Mouse (Mus musculus) MN1 (cell line): Measurements from ENCODE around the gene Morc3.
"Not testable (repeated sequence)": the region's sequence is repeated elsewhere in the genome, so short reads cannot be mapped to it uniquely, and the experiment has no call there.

Source experiments
- DNase-seq: peaks from one replicate; pipeline ENCODE4 v3.0.0-alpha.2; 2016; ENCODE audit warnings: low spot score

Gene Morc3

GRCm38 (mm10) chr16:93819325-93819696, 12.6 kb upstream of the Morc3 start:
- DNase-seq, result no peak

- no peak for DNase-seq
Measured at GRCm38 (mm10) chr16:93820040-93820439, 11.9 kb upstream of the Morc3 start.

DNA sequence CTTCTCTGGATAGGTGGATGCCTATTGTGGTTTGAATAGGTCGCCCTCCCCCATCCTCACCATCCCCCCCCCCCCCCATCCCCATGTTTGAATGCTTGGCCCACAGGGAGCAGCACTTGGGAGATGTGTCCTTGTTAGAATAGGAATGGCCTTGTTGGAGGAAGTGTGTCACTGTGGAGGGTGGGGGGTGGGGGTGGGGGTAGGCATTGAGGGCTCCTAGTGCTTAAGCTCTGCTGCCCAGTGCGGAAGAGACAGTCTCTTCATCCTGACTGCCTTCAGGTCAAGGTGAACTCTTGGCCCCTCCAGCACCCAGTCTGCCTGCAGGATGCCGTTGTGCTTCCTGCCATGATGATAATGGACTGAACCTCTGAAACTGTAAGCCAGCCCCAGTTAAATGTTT, 10.2 kb upstream of the Morc3 start:
- DNase-seq, result no peak

DNA sequence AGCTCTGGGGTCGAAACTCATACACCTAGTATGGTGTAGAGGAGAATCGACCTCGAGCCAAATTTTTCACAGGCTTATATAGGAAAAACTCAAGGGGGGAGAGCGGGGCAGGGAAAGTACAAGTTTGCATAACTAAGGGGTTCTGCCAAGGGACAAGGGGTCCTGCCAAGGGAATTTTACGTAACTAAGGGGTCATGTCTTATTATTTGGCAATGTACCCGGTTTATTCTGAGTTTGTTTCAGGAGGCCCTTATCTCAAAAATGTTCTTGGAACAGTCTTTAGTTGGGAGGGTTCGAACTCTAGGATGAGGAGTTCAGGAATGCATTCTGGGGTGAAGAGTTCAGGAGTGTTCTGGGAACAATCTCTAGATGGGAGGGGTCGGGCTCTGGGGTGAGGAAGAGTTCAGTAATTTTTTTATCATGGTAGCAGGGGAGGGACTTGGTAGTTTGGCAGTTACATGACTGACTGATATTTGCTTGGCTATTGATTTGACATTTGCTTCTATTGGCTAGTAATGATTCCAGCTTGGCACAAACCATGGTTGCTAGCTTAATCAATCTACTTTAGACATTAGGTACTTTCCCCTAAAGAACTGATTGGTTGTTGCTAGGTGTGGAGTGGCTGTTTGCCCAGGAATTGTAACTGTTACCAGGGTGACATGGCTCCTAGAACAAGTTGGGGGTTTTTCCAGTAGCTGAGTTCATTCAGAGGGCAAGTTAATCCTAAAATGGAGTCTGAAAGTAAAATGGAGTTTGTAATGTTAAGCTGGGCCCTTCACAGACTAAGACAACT, 9.3 kb upstream of the Morc3 start:
- not testable (repeated sequence) for DNase-seq

GRCm38 (mm10) chr16:93824799-93825198, 7.1 kb upstream of the Morc3 start:
- DNase-seq, result no peak

DNA sequence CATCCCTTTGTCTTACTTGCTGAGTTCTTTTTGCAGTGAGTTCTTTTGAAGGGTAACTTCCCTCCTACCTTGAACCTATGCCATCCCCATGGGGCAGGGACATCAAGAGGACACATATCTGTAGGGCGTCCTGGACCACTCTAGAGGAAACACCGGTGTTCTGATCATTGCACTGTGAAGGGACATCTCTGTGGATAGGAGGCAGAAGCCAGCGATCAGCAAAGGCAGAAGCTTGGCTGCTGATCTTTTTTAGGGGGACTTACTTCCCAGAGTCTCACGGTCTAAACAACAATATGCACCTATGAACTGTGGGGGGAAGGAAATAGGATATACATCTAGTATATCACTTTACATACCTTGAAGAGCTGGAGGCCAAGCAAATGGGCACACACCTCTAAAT, 6.5 kb upstream of the Morc3 start:
- DNase-seq, result no peak

DNA sequence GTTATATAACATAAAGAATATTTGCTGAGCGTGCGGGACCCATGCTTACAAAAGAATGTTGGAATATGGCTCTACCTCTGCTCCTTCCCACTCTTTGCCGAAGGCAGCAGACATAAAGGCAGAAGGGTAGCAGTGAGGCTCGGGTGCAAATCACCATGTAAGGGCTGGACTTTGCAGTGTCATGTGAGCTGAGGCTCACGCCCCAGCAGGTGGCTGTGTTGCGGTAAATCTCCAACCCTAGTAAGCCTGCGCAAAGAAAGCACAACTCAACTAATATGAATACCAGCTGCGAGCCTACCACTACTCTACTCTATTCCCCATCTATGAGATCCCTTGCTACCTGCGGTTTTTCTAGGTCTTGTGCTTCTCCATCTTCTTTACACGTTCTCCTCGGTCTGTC, 5.9 kb upstream of the Morc3 start:
- DNase-seq, result no peak

DNA sequence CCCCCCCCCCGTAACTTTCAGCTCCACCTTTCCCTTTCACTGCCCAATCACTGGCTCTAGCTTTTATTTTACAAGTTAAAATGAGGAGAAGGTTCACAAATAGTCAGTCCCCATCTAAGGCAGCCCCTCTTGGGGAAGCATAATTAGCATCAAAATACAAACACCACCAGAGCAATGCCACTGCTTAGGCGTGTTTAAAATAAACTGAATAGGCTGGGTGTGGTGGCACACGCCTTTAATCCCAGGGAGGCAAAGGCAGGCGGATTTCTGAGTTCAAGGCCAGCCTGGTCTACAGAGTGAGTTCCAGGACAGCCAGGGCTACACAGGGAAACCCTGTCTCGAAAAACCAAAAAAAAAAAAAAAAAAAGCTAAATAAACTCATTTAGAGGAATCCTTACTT, 5.4 kb upstream of the Morc3 start:
- not testable (repeated sequence) for DNase-seq

GRCm38 (mm10) chr16:93826909-93827308, 5.0 kb upstream of the Morc3 start:
- DNase-seq, result no peak

DNA sequence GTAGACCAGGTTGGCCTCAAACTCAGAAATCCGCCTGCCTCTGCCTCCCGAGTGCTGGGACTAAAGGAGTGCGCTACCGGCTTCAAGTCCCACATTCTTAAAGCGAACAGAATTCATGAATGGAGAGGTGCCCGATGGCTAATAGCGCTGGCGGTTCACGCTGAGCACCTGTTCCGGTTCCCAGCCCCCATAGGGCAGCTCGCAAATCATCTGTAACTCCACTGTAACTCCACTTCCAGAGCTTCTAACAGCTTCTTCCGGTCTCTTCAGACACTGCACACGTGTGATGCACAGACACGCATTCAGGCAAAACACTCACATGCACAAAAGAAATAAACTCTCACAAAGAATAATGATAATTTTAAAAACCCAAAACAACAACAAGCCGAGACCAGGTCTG, 2.4 kb upstream of the Morc3 start:
- no peak for DNase-seq

DNA sequence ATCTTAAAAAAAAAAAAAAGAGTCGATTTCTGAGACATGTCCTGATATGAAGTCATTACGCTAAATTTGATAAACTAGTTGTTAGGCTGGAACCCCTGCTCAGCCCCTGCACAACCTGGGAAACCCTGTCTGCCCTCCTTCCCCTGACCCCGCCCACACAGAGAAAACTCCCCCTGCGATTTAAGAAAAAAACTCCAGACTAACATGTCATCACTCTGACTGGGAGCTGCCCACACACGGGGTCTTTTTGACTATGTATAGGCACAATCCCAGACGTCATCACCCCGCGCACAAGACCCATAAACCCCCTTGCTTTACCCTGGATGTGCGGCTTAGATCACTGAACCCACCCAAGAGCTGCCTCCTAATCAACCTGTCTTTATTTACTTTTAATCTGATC, 1.9 kb upstream of the Morc3 start:
- no peak for DNase-seq

DNA sequence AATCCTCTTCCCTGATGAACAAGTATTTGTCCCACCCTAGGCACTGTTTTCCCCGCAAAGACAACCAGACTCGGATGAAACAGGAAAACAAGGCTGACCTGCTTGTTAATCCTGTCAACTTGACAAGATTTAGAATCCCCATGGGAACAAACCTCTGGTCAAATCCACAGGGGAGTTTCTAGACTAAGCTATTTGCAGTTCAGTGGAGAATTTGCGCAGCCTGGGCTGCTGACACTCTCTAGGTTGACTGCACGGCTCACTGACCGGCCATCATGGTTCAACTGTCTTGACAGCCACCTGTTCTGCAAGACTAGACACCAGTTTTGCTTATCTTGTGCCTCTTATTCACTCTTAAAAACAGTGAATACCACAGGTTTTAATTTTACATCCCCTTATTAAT, 1.0 kb upstream of the Morc3 start:
- DNase-seq, result peak; percentile 19

DNA sequence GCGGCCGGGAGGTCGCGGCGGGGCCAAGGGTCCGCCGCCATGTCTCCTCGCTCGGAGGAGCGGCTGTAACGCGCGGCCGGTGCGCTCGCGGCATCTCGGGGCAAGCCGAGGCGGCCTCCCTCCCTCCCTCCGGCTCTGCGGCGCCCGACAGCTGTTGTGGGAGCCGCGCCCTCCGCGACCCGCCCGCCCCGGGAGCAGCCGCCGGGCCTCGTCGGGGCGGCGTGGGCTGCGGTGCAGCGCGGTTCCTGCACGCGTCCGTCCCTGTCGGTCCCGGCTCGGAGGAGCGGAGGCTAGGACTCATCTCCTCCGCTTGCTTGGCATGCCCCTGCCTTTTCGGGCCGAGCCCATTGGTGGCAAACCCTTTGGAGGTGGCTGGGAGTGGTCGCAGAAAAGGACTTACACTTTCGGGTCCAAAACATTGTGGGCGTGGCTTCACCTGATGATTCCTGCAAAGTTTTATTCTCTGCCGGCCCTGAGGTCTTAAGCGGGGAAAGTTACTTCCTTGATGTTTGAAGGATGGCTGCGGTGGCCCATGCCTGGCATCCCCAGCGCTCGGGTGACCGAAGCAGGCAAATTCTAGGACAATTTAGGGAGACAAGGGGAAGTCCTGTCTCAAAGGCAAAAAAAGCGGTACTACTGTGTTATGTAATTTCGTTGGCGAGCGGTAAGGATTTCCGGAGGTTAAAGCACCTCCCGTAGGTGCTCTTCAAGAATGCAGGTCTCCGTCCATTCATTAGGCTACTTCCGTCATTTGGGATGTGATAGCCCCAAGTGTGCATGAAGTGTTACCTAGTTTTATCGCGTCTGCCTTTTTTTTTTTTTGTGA, 743 bp downstream of the Morc3 start:
- peak; percentile 50 for DNase-seq

- no peak for DNase-seq
Measured at GRCm38 (mm10) chr16:93833551-93833950, 1.6 kb downstream of the Morc3 start.

- DNase-seq, result no peak
Measured at GRCm38 (mm10) chr16:93834076-93834475, 2.2 kb downstream of the Morc3 start.

DNA sequence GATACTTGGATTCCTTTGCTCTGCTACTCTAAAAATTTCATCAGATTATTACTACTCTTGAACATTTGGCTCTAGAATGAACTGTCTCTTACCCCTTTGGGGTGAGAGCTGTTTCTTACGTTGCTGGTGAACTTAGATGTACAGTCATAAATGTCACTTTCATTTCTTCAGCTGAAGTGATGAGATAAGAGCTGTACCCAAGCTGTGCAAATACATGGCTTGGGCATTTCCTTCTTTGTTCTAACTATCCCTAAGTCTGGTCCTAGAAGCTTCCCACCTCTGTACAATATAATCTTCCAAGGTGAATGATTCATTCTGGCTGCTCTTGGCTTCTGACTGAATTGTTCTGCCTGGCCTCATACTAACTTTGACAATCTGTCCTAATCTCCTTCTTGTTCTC, 7.1 kb downstream of the Morc3 start:
- no peak for DNase-seq

- no peak for DNase-seq
Measured at GRCm38 (mm10) chr16:93850527-93850926, 18.6 kb downstream of the Morc3 start.

DNA sequence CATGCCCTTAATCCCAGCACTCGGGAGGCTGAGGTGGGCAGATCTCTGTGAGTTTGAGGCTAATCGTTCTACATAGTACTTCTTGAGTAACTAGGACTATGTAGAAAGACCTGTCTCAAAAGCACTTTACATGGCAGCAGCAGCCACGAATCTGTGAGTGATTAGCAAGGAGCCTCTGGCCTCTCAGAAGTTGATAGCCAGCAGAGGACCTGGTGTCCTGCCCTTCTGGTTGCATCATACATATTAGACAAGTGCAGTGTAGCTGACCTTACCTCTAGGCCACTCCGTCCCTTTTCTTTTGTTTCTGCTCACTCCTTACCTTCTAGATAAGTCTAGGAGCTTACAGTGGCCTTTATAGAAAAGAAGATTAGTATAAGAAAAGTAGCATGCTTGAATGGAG, 28.0 kb downstream of the Morc3 start:
- DNase-seq, result no peak

- no peak for DNase-seq
Measured at GRCm38 (mm10) chr16:93860686-93861085, 28.8 kb downstream of the Morc3 start.

DNA sequence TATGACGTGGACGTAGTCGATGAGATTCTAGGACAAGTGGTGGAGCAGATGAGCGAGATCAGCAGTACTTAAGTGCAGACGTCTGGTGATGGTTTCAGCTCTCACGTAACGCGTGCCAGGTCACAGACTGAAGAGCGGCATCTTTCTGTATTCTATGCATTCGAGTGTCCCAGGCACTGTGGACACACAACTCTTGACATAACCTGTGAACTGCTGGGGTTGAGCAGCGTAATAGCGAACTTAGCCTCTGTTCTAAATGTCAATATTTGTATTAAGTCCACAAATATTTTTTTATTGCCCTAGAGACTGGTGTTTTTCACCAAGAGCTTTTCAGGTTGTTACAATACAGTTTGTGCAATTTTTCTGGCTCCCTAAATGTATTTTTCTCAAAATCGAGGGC, 42.9 kb downstream of the Morc3 start:
- DNase-seq, result no peak

DNA sequence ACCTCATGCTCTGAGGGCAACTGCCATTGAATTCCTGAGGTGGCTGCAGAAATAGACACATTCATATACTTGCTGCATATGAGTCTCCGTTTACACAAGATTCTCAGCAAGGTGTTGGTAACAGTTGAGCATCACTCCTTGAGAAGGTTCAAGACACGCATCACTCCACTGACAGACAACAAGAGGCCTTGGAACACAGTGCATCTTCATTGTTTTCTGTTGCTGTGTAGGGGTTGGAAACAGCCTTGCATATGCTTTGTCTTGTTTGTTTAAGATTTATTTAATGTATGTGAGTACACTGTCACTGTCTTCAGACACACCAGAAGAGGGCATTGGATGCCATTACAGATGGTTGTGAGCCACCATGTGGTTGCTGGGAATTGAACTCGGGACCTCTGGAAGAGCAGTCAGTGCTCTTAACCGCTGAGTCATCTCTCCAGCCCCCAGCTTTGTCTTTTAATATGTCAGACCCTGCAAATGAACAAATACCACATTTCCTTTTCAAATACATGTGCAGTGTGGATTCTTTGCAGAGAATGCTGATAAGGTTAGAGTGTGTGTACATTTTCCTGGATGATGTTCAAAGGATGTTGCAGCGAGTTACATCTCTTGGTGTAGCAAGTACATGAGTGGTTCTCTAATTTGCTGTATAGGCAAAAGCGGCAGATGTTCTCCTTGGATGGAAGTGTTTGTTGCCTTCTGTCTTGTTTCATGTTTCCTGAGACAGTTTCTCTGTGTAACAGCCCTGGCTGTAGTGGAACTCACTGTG, 45.9 kb downstream of the Morc3 start:
- DNase-seq, result peak; percentile 11

DNA sequence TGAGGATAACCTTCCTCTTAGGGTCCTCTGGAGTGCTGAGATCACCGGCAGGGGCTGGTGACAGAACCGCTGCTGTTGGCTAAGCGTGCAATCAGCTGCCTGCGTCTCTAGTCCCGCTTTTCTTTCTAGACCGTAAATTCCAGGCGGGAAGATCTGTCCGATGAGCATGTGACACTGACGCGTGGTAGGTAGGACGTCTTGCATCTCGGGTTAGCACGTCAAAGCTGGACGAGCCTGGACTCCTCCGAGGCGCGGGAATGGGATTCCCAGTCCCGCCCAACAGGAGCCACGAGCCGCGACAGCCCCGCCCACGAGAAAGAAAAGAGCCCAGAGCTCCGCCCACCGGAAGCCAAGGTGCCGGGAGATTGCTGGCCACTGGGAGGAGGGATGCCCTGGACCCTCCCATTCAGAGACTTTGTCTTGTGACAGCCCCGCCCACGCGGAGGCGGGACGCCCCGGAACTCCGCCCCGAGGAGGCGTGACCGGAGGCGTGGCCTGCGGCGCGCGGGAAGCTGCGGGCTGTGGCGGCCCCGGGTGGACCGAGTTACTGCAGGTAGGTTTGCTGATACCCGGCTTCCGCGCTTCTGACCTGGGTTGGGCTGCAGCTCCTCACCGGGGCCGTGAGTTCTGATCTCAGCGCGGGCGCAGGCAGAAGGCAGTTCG, 51.6 kb downstream of the Morc3 start, which contains the start of gene Chaf1b:
Gene Chaf1b, plus strand, starts transcription at position 479 of the 663 bp plus-strand sequence.
- DNase-seq, result peak; percentile 97
